Mouse (Mus musculus): ENCODE measurements at regions not wholly inside any gene's neighbourhood (a gene's known extent, or its start where the extent isn't known, plus 50 kb on each side); places are given as distances from the start of the nearest gene placed in this dataset.

GRCm38 (mm10) chr3:82759946-82760345 is 116.3 kb downstream of the Rbm46 start:
- TF ChIP-seq CTCF (IDR thresholded peaks at IDR 0.05; ENCODE audit: low read depth, low read length): no peak
- no peak for TF ChIP-seq POLR2A (IDR thresholded peaks at IDR 0.05; ENCODE audit: extremely low read depth, insufficient read depth, low read length)

All from liver, adult 2 months (tissue).